Comparison of ENCODE assay signal across 15 mouse cellular contexts in genomic region chr2:18884277-18884676, GRCm38 (mm10).
DNase-seq lines count a peak whose midpoint lies in the region; ATAC-seq and TF ChIP-seq lines count a peak whose summit lies in the region.
"Had no signal": no experiment of that assay in that cellular context is flagged by ENCODE, and none has a peak within 500 bp of the region (broad histone marks: within the 10 kb centered on the region; RNA-seq: fewer than 3 reads in every experiment).

No protein-coding gene starts in this region.

- no peaks in the 10 kb centered on the region for H3K4me1 ChIP-seq in hindbrain, postnatal 0 days (ENCODE audit: insufficient read depth, low read length)
- no peaks in the 10 kb centered on the region for H3K4me1 ChIP-seq in hindbrain, embryonic 16.5 days (ENCODE audit: control insufficient read depth, insufficient read depth, low read depth, low read length)
- no peaks in the 10 kb centered on the region for H3K4me1 ChIP-seq in midbrain, postnatal 0 days (ENCODE audit: insufficient read depth, low read length)
- no peaks in the 10 kb centered on the region for H3K4me1 ChIP-seq in midbrain, embryonic 14.5 days (ENCODE audit: control insufficient read depth, insufficient read depth, low read length)
- H3K4me1 ChIP-seq: hindbrain, embryonic 10.5 days; limb, embryonic 10.5 days; neural tube, embryonic 15.5 days had no signal

- no peak for DNase-seq in hindbrain, postnatal 0 days (ENCODE audit: low spot score)
- DNase-seq in midbrain, postnatal 0 days (ENCODE audit: low spot score), result no peak
- DNase-seq in midbrain, embryonic 14.5 days, result no peak
- DNase-seq in ZHBTc4 (ENCODE audit: low read depth, low spot score), result peak; percentile 40
- DNase-seq in adrenal gland, postnatal 4 days (ENCODE audit: low spot score in 2 of 2), result no peak
- DNase-seq in layer of hippocampus, postnatal 14 days (ENCODE audit: low spot score in 2 of 2), result no peak
- no peak for DNase-seq in heart, adult 8-10 months (ENCODE audit: low spot score)
- DNase-seq: cerebellum, adult 11-12 months; heart, adult 18-20 months; kidney, adult 18-20 months had no signal

- no peaks in the 10 kb centered on the region for H3K9me3 ChIP-seq in hindbrain, postnatal 0 days (ENCODE audit: low read length)
- H3K9me3 ChIP-seq in hindbrain, embryonic 16.5 days (ENCODE audit: control insufficient read depth, low read length), result no peaks in the 10 kb centered on the region
- H3K9me3 ChIP-seq in midbrain, postnatal 0 days (ENCODE audit: low read length), result no peaks in the 10 kb centered on the region
- H3K9me3 ChIP-seq in midbrain, embryonic 14.5 days (ENCODE audit: control insufficient read depth, low read length), result no peaks in the 10 kb centered on the region
- H3K9me3 ChIP-seq: embryonic facial prominence, embryonic 13.5 days; hindbrain, embryonic 10.5 days; limb, embryonic 10.5 days; neural tube, embryonic 15.5 days had no signal

- WGBS in hindbrain, postnatal 0 days, result 82% methylated on average over 3 of the region's 3 CpGs
- 83% methylated on average over 3 of the region's 3 CpGs for WGBS in hindbrain, embryonic 16.5 days
- 82% methylated on average over 3 of the region's 3 CpGs for WGBS in midbrain, postnatal 0 days
- 87% methylated on average over 3 of the region's 3 CpGs for WGBS in midbrain, embryonic 14.5 days

- no peak for ATAC-seq in hindbrain, postnatal 0 days
- no peak for ATAC-seq in hindbrain, embryonic 16.5 days
- ATAC-seq in midbrain, postnatal 0 days (ENCODE audit: low FRiP score), result no peak
- no peak for ATAC-seq in midbrain, embryonic 14.5 days (ENCODE audit: low FRiP score, low TSS enrichment)

- peak; percentile 29; the same call in 1 of the 2 replicates for TF ChIP-seq CTCF in hindbrain, postnatal 0 days (IDR thresholded peaks at IDR 0.05; ENCODE audit: low read depth)
- peak; percentile 28 for TF ChIP-seq CTCF in midbrain, postnatal 0 days (IDR thresholded peaks at IDR 0.05)

- H3K36me3 ChIP-seq in hindbrain, postnatal 0 days (ENCODE audit: insufficient read depth, low read length), result no peaks in the 10 kb centered on the region
- H3K36me3 ChIP-seq in hindbrain, embryonic 16.5 days (ENCODE audit: control insufficient read depth, insufficient read depth, low read length), result no peaks in the 10 kb centered on the region
- H3K36me3 ChIP-seq in midbrain, postnatal 0 days (ENCODE audit: insufficient read depth, low read length), result no peaks in the 10 kb centered on the region
- no peaks in the 10 kb centered on the region for H3K36me3 ChIP-seq in midbrain, embryonic 14.5 days (ENCODE audit: control insufficient read depth, insufficient read depth, low read length)
- H3K36me3 ChIP-seq: hindbrain, embryonic 10.5 days; limb, embryonic 10.5 days; neural tube, embryonic 15.5 days had no signal

- no peak overlapping the region for H3K4me3 ChIP-seq in hindbrain, postnatal 0 days (ENCODE audit: low read length)
- no peak overlapping the region for H3K4me3 ChIP-seq in hindbrain, embryonic 16.5 days (ENCODE audit: low read length)
- H3K4me3 ChIP-seq in midbrain, postnatal 0 days (ENCODE audit: low read depth, low read length), result no peak overlapping the region
- no peak overlapping the region for H3K4me3 ChIP-seq in midbrain, embryonic 14.5 days (replicated peaks; ENCODE audit: low read depth, low read length)
- H3K4me3 ChIP-seq: embryonic facial prominence, embryonic 13.5 days; hindbrain, embryonic 10.5 days; limb, embryonic 10.5 days; neural tube, embryonic 15.5 days had no signal

- H3K4me2 ChIP-seq in hindbrain, postnatal 0 days (ENCODE audit: low read depth, low read length), result no peak overlapping the region
- H3K4me2 ChIP-seq in hindbrain, embryonic 16.5 days (ENCODE audit: low read length), result no peak overlapping the region
- no peak overlapping the region for H3K4me2 ChIP-seq in midbrain, postnatal 0 days (ENCODE audit: low read depth, low read length, poor library complexity, severe bottlenecking)
- no peak overlapping the region for H3K4me2 ChIP-seq in midbrain, embryonic 14.5 days (ENCODE audit: low read length)
- H3K4me2 ChIP-seq: embryonic facial prominence, embryonic 13.5 days; neural tube, embryonic 15.5 days had no signal

- no peak overlapping the region for H3K27ac ChIP-seq in hindbrain, postnatal 0 days
- no peak overlapping the region for H3K27ac ChIP-seq in hindbrain, embryonic 16.5 days (ENCODE audit: low read depth, low read length)
- no peak overlapping the region for H3K27ac ChIP-seq in midbrain, postnatal 0 days (ENCODE audit: low read depth, low read length)
- no peak overlapping the region for H3K27ac ChIP-seq in midbrain, embryonic 14.5 days (replicated peaks; ENCODE audit: low read depth, low read length)
- H3K27ac ChIP-seq: embryonic facial prominence, embryonic 13.5 days; hindbrain, embryonic 10.5 days; limb, embryonic 10.5 days; neural tube, embryonic 15.5 days had no signal

- no peak overlapping the region for H3K9ac ChIP-seq in hindbrain, postnatal 0 days (replicated peaks; ENCODE audit: low read length)
- no peak overlapping the region for H3K9ac ChIP-seq in hindbrain, embryonic 16.5 days (ENCODE audit: low read depth, low read length)
- no peak overlapping the region for H3K9ac ChIP-seq in midbrain, postnatal 0 days (replicated peaks; ENCODE audit: low read length, poor library complexity, severe bottlenecking)
- H3K9ac ChIP-seq in midbrain, embryonic 14.5 days (replicated peaks; ENCODE audit: low read length), result no peak overlapping the region
- H3K9ac ChIP-seq: embryonic facial prominence, embryonic 13.5 days; neural tube, embryonic 15.5 days had no signal

- no peaks in the 10 kb centered on the region for H3K27me3 ChIP-seq in hindbrain, postnatal 0 days (ENCODE audit: insufficient read depth, low read length)
- H3K27me3 ChIP-seq in hindbrain, embryonic 16.5 days (replicated peaks; ENCODE audit: control insufficient read depth, insufficient read depth, low read length), result no peaks in the 10 kb centered on the region
- H3K27me3 ChIP-seq in midbrain, postnatal 0 days (ENCODE audit: insufficient read depth, low read length), result no peaks in the 10 kb centered on the region
- no peaks in the 10 kb centered on the region for H3K27me3 ChIP-seq in midbrain, embryonic 14.5 days (ENCODE audit: control insufficient read depth, insufficient read depth, low read length)
- H3K27me3 ChIP-seq: embryonic facial prominence, embryonic 13.5 days; neural tube, embryonic 15.5 days had no signal
